Mouse (Mus musculus): ENCODE measurements around the gene Clec4d. TPM values are rescaled to one million over a fixed set of nuclear protein-coding genes. Genes with fewer than 3 reads are reported as not detected.
A peak's percentile ranks its signal among the peaks of the same experiment; 100 is the strongest.
"Not testable (repeated sequence)": the region's sequence is repeated elsewhere in the genome, so short reads cannot be mapped to it uniquely, and the experiment has no call there.

Clec4d gene
- polyA plus RNA-seq, 1 experiment: 0.88 TPM

DNA sequence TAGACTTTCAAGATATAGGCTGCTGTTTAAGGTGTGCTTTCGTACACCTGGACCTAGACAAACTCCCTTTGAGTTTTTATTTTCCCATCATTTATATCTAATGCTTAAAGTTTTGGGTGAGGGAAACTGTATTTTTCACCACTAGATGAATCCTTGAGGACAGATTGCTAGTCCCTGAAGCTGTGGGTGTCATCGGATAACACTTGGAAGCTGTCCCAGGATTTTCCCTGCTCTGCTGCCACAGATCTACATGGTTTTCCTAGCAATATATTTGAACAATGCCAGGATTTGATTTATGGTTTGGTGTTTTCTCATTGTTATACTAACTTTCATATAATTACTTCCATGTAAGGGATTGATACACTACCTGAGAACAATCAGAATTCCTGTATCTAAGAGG is 17.5 kb downstream of the Clec4d start:
- 95% methylated on average over 2 of the region's 2 CpGs for WGBS
- TF ChIP-seq CTCF (IDR thresholded peaks at IDR 0.05; ENCODE audit: extremely low read depth, insufficient read depth, insufficient read length, insufficient replicate concordance) (no peak), POLR2A (IDR thresholded peaks at IDR 0.05; ENCODE audit: low read depth, low read length) (no peak)
- H3K4me1 ChIP-seq (ENCODE audit: control insufficient read depth, insufficient read depth, insufficient read length): no peaks in the 10 kb centered on the region
- no peak for DNase-seq (ENCODE audit: low read depth in 1 of 2, low spot score in 2 of 2)
- H3K27ac ChIP-seq (ENCODE audit: insufficient read depth, low read length): no peak overlapping the region
- no peak overlapping the region for H3K4me3 ChIP-seq (ENCODE audit: extremely low read depth, insufficient read depth, insufficient read length)
- no peaks in the 10 kb centered on the region; the same call in 1 of the 2 replicates for H3K27me3 ChIP-seq (ENCODE audit: control insufficient read depth, insufficient read depth, low read length)
- H3K36me3 ChIP-seq (ENCODE audit: control insufficient read depth, insufficient read depth, low read length): no peaks in the 10 kb centered on the region

DNA sequence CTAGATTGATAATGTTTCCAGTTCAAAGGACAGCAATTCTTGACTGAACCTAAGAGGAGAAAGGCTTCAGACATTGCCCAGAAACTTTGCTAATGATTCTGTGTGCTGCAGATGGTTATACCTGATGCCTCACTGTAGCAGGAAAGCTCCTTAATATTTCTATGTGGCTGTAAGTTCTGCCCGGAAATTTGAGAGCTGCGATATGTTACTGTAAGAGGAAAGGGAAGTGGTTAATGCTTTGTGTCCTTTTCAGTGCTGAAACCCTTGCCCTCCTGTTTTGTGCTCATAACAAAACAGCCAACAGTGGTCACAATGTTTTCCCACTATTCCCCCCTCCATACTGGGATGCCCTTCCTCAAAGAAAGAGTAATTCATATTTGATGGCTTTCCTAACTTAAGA is 24.4 kb downstream of the Clec4d start:
- Histone ChIP-seq H3K4me3 (ENCODE audit: extremely low read depth, insufficient read depth, insufficient read length) (no peak overlapping the region), H3K27me3 (ENCODE audit: control insufficient read depth, insufficient read depth, low read length) (no peaks in the 10 kb centered on the region), H3K4me1 (ENCODE audit: control insufficient read depth, insufficient read depth, insufficient read length) (no peaks in the 10 kb centered on the region), H3K36me3 (ENCODE audit: control insufficient read depth, insufficient read depth, low read length) (no peaks in the 10 kb centered on the region), H3K27ac (ENCODE audit: insufficient read depth, low read length) (no peak overlapping the region)
- TF ChIP-seq POLR2A (IDR thresholded peaks at IDR 0.05; ENCODE audit: low read depth, low read length) (no peak), CTCF (IDR thresholded peaks at IDR 0.05; ENCODE audit: extremely low read depth, insufficient read depth, insufficient read length, insufficient replicate concordance) (no peak)
- 7% methylated on average over 2 of the region's 2 CpGs for WGBS
- DNase-seq (ENCODE audit: low read depth in 1 of 2, low spot score in 2 of 2): no peak

DNA sequence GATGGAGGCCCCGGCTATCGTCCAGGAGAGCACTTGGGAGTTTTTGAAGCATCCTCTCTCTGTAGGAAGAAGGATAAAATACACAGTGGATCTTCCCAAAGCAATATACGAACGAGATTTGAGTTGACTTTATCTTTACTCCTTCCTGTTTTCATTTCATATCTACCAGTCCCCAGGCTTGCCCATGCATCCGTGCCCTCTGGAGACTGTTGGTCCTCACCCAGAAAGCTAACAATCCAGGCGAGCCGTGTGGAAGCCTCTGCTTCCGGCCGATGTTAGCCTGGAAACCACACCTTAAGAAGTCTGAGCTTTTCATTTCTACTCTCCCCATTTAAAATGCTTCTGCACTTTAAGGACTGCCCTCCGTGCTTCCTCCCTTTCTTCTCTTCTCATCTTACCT is 27.0 kb downstream of the Clec4d start:
- no peak for DNase-seq (ENCODE audit: low read depth in 1 of 2, low spot score in 2 of 2)
- Histone ChIP-seq H3K27ac (ENCODE audit: insufficient read depth, low read length) (no peak overlapping the region), H3K36me3 (ENCODE audit: control insufficient read depth, insufficient read depth, low read length) (no peaks in the 10 kb centered on the region), H3K27me3 (ENCODE audit: control insufficient read depth, insufficient read depth, low read length) (no peaks in the 10 kb centered on the region), H3K4me3 (ENCODE audit: extremely low read depth, insufficient read depth, insufficient read length) (no peak overlapping the region), H3K4me1 (ENCODE audit: control insufficient read depth, insufficient read depth, insufficient read length) (no peaks in the 10 kb centered on the region)
- TF ChIP-seq POLR2A (IDR thresholded peaks at IDR 0.05; ENCODE audit: low read depth, low read length): no peak
- no peak for TF ChIP-seq CTCF (IDR thresholded peaks at IDR 0.05; ENCODE audit: extremely low read depth, insufficient read depth, insufficient read length, insufficient replicate concordance)
- 28% methylated on average over 10 of the region's 10 CpGs for WGBS

- Histone ChIP-seq H3K27ac (ENCODE audit: insufficient read depth, low read length) (no peak within 1 kb of the TSS), H3K27me3 (ENCODE audit: control insufficient read depth, insufficient read depth, low read length) (no peaks in the 10 kb centered on the region), H3K36me3 (ENCODE audit: control insufficient read depth, insufficient read depth, low read length) (no peaks in the 10 kb centered on the region), H3K4me1 (ENCODE audit: control insufficient read depth, insufficient read depth, insufficient read length) (no peaks in the 10 kb centered on the region), H3K4me3 (ENCODE audit: extremely low read depth, insufficient read depth, insufficient read length) (no peak within 1 kb of the TSS)
- WGBS: 41% methylated on average over 4 of the region's 4 CpGs
- TF ChIP-seq CTCF (IDR thresholded peaks at IDR 0.05; ENCODE audit: extremely low read depth, insufficient read depth, insufficient read length, insufficient replicate concordance): no peak
- no peak for TF ChIP-seq POLR2A (IDR thresholded peaks at IDR 0.05; ENCODE audit: low read depth, low read length)
- no peak for DNase-seq (ENCODE audit: low read depth in 1 of 2, low spot score in 2 of 2)
These were observed 27.8 kb downstream of the Clec4d start, which contains the start of gene Clec4e for GRCm38 (mm10) chr6:123289753-123290152. TSS of gene Clec4e (minus strand) at chr6:123289870.

GRCm38 (mm10) chr6:123292751-123293400 is 31.0 kb downstream of the Clec4d start:
- H3K36me3 ChIP-seq (ENCODE audit: control insufficient read depth, insufficient read depth, low read length): no peaks in the 10 kb centered on the region
- no peaks in the 10 kb centered on the region for H3K27me3 ChIP-seq (ENCODE audit: control insufficient read depth, insufficient read depth, low read length)
- no peak overlapping the region for H3K4me3 ChIP-seq (ENCODE audit: extremely low read depth, insufficient read depth, insufficient read length)
- no peak for DNase-seq (ENCODE audit: low read depth in 1 of 2, low spot score in 2 of 2)
- H3K27ac ChIP-seq (ENCODE audit: insufficient read depth, low read length): 0 out of 2 replicates have a peak overlapping the region, but pooled peaks have one; percentile 29
- 96% methylated on average over 1 of the region's 1 CpGs for WGBS
- H3K4me1 ChIP-seq (ENCODE audit: control insufficient read depth, insufficient read depth, insufficient read length): no peaks in the 10 kb centered on the region
- TF ChIP-seq CTCF (IDR thresholded peaks at IDR 0.05; ENCODE audit: extremely low read depth, insufficient read depth, insufficient read length, insufficient replicate concordance) (no peak), POLR2A (IDR thresholded peaks at IDR 0.05; ENCODE audit: low read depth, low read length) (no peak)

GRCm38 (mm10) chr6:123293509-123293908 is 31.6 kb downstream of the Clec4d start:
- H3K36me3 ChIP-seq (ENCODE audit: control insufficient read depth, insufficient read depth, low read length); H3K4me3 ChIP-seq (ENCODE audit: extremely low read depth, insufficient read depth, insufficient read length); H3K4me1 ChIP-seq (ENCODE audit: control insufficient read depth, insufficient read depth, insufficient read length); H3K27ac ChIP-seq (ENCODE audit: insufficient read depth, low read length); DNase-seq (ENCODE audit: low read depth in 1 of 2, low spot score in 2 of 2); H3K27me3 ChIP-seq (ENCODE audit: control insufficient read depth, insufficient read depth, low read length): not testable (repeated sequence)
- WGBS: 92% methylated on average over 11 of the region's 11 CpGs

GRCm38 (mm10) chr6:123296687-123297086 is 34.8 kb downstream of the Clec4d start:
- 62% methylated on average over 1 of the region's 1 CpGs for WGBS

GRCm38 (mm10) chr6:123306315-123306714 is 44.4 kb downstream of the Clec4d start:
- H3K4me3 ChIP-seq (ENCODE audit: extremely low read depth, insufficient read depth, insufficient read length); H3K4me1 ChIP-seq (ENCODE audit: control insufficient read depth, insufficient read depth, insufficient read length); H3K36me3 ChIP-seq (ENCODE audit: control insufficient read depth, insufficient read depth, low read length); DNase-seq (ENCODE audit: low read depth in 1 of 2, low spot score in 2 of 2); H3K27me3 ChIP-seq (ENCODE audit: control insufficient read depth, insufficient read depth, low read length); H3K27ac ChIP-seq (ENCODE audit: insufficient read depth, low read length): not testable (repeated sequence)
- 84% methylated on average over 7 of the region's 7 CpGs for WGBS

More at GRCm38 (mm10) chr6:123296687-123297086, 34.8 kb downstream of the Clec4d start:
- Histone ChIP-seq H3K36me3 (ENCODE audit: control insufficient read depth, insufficient read depth, low read length) (no peaks in the 10 kb centered on the region), H3K4me3 (ENCODE audit: extremely low read depth, insufficient read depth, insufficient read length) (no peak overlapping the region), H3K4me1 (ENCODE audit: control insufficient read depth, insufficient read depth, insufficient read length) (no peaks in the 10 kb centered on the region), H3K27ac (ENCODE audit: insufficient read depth, low read length) (no peak overlapping the region), H3K27me3 (ENCODE audit: control insufficient read depth, insufficient read depth, low read length) (no peaks in the 10 kb centered on the region)
- no peak for TF ChIP-seq POLR2A (IDR thresholded peaks at IDR 0.05; ENCODE audit: low read depth, low read length)
- TF ChIP-seq CTCF (IDR thresholded peaks at IDR 0.05; ENCODE audit: extremely low read depth, insufficient read depth, insufficient read length, insufficient replicate concordance): no peak
- DNase-seq (ENCODE audit: low read depth in 1 of 2, low spot score in 2 of 2): no peak

Data from spleen, adult 2 months (tissue).